Mouse (Mus musculus) intestine, embryonic 15.5 days (tissue): Measurements from ENCODE around the gene Naxe. TPM values are rescaled to one million over a fixed set of nuclear protein-coding genes. Genes with fewer than 3 reads are reported as not detected.

Experiments
- ATAC-seq: fragments of 200-750 bp; cut with Nextera tagmentation; 2 replicates; pipeline ENCODE4 v1.8.0; 2017; ENCODE audit warnings: moderate TSS enrichment, moderate library complexity
- H3K27ac ChIP-seq: fragments of 300-500 bp; sonication (generic); 2 replicates; pipeline ENCODE4 v1.5.1; 2015; ENCODE audit warnings: mild to moderate bottlenecking, inconsistent platforms
- H3K27me3 ChIP-seq: fragments of 300-500 bp; sonication (generic); replicated peaks from 2 replicates; pipeline ENCODE4 v1.6.1; 2015; ENCODE audit warnings: inconsistent platforms
- H3K36me3 ChIP-seq: fragments of 300-500 bp; sonication (generic); 2 replicates; pipeline ENCODE4 v1.6.1; 2015; ENCODE audit warnings: inconsistent platforms
- H3K4me1 ChIP-seq: fragments of 300-500 bp; sonication (generic); replicated peaks from 2 replicates; pipeline ENCODE4 v1.6.1; 2015; ENCODE audit warnings: inconsistent platforms
- H3K4me2 ChIP-seq: fragments of 300-500 bp; sonication (generic); replicated peaks from 2 replicates; pipeline ENCODE4 v1.6.1; 2015; ENCODE audit warnings: mild to moderate bottlenecking, inconsistent platforms
- H3K4me3 ChIP-seq: fragments of 300-500 bp; sonication (generic); replicated peaks from 2 replicates; pipeline ENCODE4 v1.5.1; 2015; ENCODE audit warnings: inconsistent platforms
- H3K9ac ChIP-seq: fragments of 300-500 bp; sonication (generic); 2 replicates; pipeline ENCODE4 v1.6.1; 2015; ENCODE audit warnings: inconsistent platforms
- H3K9me3 ChIP-seq: fragments of 300-500 bp; sonication (generic); 2 replicates; pipeline ENCODE4 v1.6.1; 2016; ENCODE audit warnings: inconsistent platforms
- WGBS: fragments of 180-500 bp; shearing (Covaris S2); methylation state at CpG from one replicate; pipeline ENCODE4 v1.1.7; 2015; 5-methylcytosine and 5-hydroxymethylcytosine counted together
- polyA plus RNA-seq: library from polyadenylated mRNA; unstranded; fragments of >200 nt; fragmentation: Nextera tagmentation; extraction: Ambion mirVana; gene quantifications from 2 replicates; pipeline ENCODE4 v1.2.1, GENCODE M21; 2015

The Naxe gene
- 152 and 167 TPM in 2 replicates for polyA plus RNA-seq

DNA sequence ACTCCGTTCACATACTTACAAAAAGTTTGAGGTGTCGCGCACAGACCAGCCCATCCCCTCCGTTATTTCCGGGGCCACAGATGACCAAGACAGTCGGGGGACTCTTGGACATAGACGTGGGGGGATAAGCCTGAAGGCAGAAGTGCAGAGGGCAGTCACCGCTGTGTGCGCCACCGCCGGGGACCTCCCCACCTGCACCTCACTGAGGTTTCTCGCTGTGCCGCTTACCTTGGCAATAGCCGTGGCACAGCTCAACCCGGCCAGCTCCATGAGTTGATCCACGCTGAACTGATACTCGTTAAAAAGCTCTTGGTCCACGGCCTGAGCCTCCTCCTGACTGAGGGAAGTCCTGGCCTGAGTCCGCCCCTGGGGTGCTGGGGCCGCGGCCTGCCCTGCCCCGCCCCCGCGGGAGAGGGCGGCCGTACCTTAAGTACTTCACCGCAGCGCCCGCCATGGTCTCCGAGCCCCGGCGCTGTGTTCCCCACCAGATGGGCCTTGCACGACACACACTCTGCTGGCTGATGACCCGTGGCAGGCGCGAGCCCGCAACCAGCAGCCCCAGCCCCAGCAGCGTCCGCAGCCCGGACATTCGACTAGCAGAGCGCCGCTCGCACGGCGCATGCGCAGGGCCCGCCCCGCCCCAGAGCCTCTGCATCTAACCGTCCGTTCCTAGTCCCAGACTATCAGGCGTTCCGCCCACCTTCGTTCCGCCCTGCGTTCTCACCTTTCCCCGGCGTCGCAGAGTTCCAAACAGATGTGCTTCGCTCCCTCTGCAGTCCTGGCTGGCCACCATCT lies at the start of gene Naxe:
Gene Naxe (minus strand): TSS at position 594 of the 795 bp plus-strand sequence.
- Histone ChIP-seq H3K9me3 (no peaks in the 10 kb centered on the region), H3K27ac (peak within 1 kb of the TSS; percentile 10; the same call in 1 of the 2 replicates), H3K4me2 (peak within 1 kb of the TSS; percentile 81), H3K36me3 (peaks cover 16% of the 10 kb centered on the region; the same call in 1 of the 2 replicates), H3K4me3 (peak within 1 kb of the TSS; percentile 70), H3K4me1 (peaks cover 7% of the 10 kb centered on the region), H3K27me3 (no peaks in the 10 kb centered on the region), H3K9ac (peak within 1 kb of the TSS; percentile 81)
- peak; percentile 98 for ATAC-seq
- under 1% methylated on average over 60 of the region's 60 CpGs for WGBS

GRCm38 (mm10) chr3:88106126-88106525 lies 47.8 kb upstream of the Naxe start:
- Histone ChIP-seq H3K4me3 (no peak overlapping the region), H3K27ac (no peak overlapping the region), H3K4me2 (no peak overlapping the region), H3K27me3 (no peaks in the 10 kb centered on the region), H3K36me3 (peaks cover 55% of the 10 kb centered on the region), H3K9ac (no peak overlapping the region), H3K9me3 (no peaks in the 10 kb centered on the region), H3K4me1 (no peaks in the 10 kb centered on the region)
- 87% methylated on average over 4 of the region's 4 CpGs for WGBS
- ATAC-seq = no peak

DNA sequence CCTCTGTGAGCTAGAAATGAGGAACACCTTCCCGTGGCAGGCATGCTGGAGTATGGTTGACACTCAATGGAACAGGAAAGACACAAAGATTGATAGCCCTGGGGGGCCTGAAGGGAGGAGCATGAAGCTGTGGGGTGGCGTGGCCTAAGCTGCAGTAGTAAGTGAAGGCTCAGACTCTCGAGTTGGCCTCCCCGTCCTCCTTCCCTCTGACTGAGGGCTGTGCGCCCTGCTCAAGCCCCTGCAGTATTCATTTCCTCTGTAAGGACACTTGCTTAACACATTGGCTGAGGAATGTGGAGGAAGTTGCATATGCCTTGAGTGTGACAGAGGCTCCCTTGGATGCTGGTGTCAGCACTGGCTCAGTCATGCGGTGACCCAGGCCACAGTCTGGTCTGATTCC lies 44.3 kb upstream of the Naxe start:
- 81% methylated on average over 6 of the region's 6 CpGs for WGBS
- no peaks in the 10 kb centered on the region for H3K9me3 ChIP-seq
- H3K9ac ChIP-seq = no peak overlapping the region
- H3K4me1 ChIP-seq = no peaks in the 10 kb centered on the region
- H3K4me2 ChIP-seq = no peak overlapping the region
- H3K27me3 ChIP-seq = no peaks in the 10 kb centered on the region
- H3K36me3 ChIP-seq = peaks cover 50% of the 10 kb centered on the region
- H3K27ac ChIP-seq = no peak overlapping the region
- no peak overlapping the region for H3K4me3 ChIP-seq
- ATAC-seq = no peak

DNA sequence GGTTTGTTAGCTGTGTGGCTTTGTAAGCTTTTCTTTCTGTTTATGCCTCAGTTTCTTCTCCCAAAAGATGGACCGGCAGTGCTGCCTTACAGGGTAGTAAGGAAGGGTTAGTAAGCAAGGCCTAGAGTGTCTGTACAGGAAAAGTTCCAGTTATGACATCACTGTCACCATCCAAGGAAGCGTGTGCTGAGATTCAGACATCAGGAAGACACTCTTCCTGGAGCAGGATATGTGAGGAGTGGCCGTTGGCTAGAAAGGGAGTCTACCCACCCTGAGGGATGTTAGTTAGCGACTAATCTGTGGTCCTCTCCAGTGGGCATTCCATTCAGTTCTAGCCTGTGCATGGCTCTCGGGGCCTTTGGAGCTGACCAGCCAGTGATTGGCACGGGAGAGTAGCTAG lies 43.9 kb upstream of the Naxe start:
- Histone ChIP-seq H3K4me3 (no peak overlapping the region), H3K36me3 (peaks cover 46% of the 10 kb centered on the region), H3K4me2 (no peak overlapping the region), H3K27ac (no peak overlapping the region), H3K9ac (no peak overlapping the region), H3K27me3 (no peaks in the 10 kb centered on the region), H3K4me1 (no peaks in the 10 kb centered on the region), H3K9me3 (no peaks in the 10 kb centered on the region)
- 90% methylated on average over 6 of the region's 6 CpGs for WGBS
- ATAC-seq = no peak

DNA sequence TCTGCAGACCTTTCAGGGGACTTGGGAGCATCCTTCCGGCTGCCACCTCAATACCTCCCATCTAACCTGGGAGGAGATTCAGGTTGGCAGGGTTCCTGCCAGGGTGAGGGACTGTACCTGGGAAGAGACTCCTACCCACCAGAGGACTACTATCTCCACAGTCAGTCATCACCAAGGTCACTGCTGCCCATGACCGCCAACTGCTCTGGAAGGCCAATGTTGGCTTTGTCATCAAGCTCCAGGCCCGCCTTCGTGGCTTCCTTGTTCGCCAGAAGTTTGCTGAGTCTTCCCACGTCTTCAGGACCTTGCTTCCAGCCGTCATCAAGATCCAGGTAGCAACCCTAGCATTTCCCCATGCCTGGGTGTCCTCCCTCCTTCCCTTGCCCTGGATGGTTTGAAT lies 43.4 kb upstream of the Naxe start:
- no peak overlapping the region for H3K9ac ChIP-seq
- peaks cover 46% of the 10 kb centered on the region for H3K36me3 ChIP-seq
- H3K27me3 ChIP-seq = no peaks in the 10 kb centered on the region
- H3K9me3 ChIP-seq = no peaks in the 10 kb centered on the region
- no peak overlapping the region for H3K4me3 ChIP-seq
- 88% methylated on average over 7 of the region's 7 CpGs for WGBS
- H3K4me2 ChIP-seq = no peak overlapping the region
- ATAC-seq = no peak
- no peak overlapping the region for H3K27ac ChIP-seq
- H3K4me1 ChIP-seq = no peaks in the 10 kb centered on the region

GRCm38 (mm10) chr3:88100251-88100650 lies 42.0 kb upstream of the Naxe start:
- H3K4me3 ChIP-seq = no peak overlapping the region
- no peak overlapping the region for H3K4me2 ChIP-seq
- 78% methylated on average over 3 of the region's 3 CpGs for WGBS
- H3K4me1 ChIP-seq = no peaks in the 10 kb centered on the region
- no peaks in the 10 kb centered on the region for H3K9me3 ChIP-seq
- no peaks in the 10 kb centered on the region for H3K27me3 ChIP-seq
- H3K27ac ChIP-seq = no peak overlapping the region
- no peak overlapping the region for H3K9ac ChIP-seq
- ATAC-seq = no peak
- peaks cover 44% of the 10 kb centered on the region for H3K36me3 ChIP-seq

GRCm38 (mm10) chr3:88097666-88098065 lies 39.4 kb upstream of the Naxe start:
- Histone ChIP-seq H3K4me3 (no peak overlapping the region), H3K4me2 (no peak overlapping the region), H3K9me3 (no peaks in the 10 kb centered on the region), H3K27me3 (no peaks in the 10 kb centered on the region), H3K9ac (no peak overlapping the region), H3K4me1 (no peaks in the 10 kb centered on the region), H3K27ac (no peak overlapping the region), H3K36me3 (peaks cover 37% of the 10 kb centered on the region)
- 86% methylated on average over 6 of the region's 6 CpGs for WGBS
- no peak for ATAC-seq

GRCm38 (mm10) chr3:88094126-88094525 lies 35.8 kb upstream of the Naxe start:
- Histone ChIP-seq H3K4me3 (no peak overlapping the region), H3K4me2 (no peak overlapping the region), H3K27ac (no peak overlapping the region), H3K4me1 (no peaks in the 10 kb centered on the region), H3K27me3 (no peaks in the 10 kb centered on the region), H3K36me3 (peaks cover 44% of the 10 kb centered on the region), H3K9ac (no peak overlapping the region), H3K9me3 (no peaks in the 10 kb centered on the region)
- no peak for ATAC-seq
- 89% methylated on average over 5 of the region's 5 CpGs for WGBS

DNA sequence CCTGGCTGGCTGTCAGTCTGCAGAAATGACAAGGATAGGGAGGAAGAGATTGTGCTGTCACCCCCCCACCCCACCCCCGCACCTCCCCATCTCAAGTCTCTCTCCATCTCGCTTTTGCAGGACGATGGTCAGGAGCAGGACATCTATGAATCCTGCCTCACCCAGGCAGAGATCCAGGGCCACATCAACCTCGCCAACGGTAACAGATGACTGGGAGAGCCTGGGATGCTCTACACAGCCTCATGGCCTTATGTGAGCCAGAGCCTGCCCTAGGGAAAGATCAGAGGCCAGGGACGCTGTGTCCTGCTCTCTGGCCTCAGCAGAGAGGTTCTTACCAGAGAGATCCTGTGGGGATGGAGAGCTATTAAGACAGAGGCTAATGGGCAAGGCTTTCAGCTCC lies 32.3 kb upstream of the Naxe start:
- Histone ChIP-seq H3K4me2 (no peak overlapping the region), H3K36me3 (peaks cover 54% of the 10 kb centered on the region), H3K4me3 (no peak overlapping the region), H3K9me3 (no peaks in the 10 kb centered on the region), H3K27ac (no peak overlapping the region), H3K9ac (no peak overlapping the region), H3K27me3 (no peaks in the 10 kb centered on the region), H3K4me1 (no peaks in the 10 kb centered on the region)
- no peak for ATAC-seq
- WGBS = 93% methylated on average over 6 of the region's 6 CpGs

GRCm38 (mm10) chr3:88090106-88090505 lies 31.8 kb upstream of the Naxe start:
- no peaks in the 10 kb centered on the region for H3K4me1 ChIP-seq
- ATAC-seq = no peak
- no peaks in the 10 kb centered on the region for H3K9me3 ChIP-seq
- WGBS = 94% methylated on average over 7 of the region's 7 CpGs
- no peaks in the 10 kb centered on the region for H3K27me3 ChIP-seq
- H3K27ac ChIP-seq = no peak overlapping the region
- no peak overlapping the region for H3K4me3 ChIP-seq
- H3K4me2 ChIP-seq = no peak overlapping the region
- H3K36me3 ChIP-seq = peaks cover 54% of the 10 kb centered on the region
- no peak overlapping the region for H3K9ac ChIP-seq

DNA sequence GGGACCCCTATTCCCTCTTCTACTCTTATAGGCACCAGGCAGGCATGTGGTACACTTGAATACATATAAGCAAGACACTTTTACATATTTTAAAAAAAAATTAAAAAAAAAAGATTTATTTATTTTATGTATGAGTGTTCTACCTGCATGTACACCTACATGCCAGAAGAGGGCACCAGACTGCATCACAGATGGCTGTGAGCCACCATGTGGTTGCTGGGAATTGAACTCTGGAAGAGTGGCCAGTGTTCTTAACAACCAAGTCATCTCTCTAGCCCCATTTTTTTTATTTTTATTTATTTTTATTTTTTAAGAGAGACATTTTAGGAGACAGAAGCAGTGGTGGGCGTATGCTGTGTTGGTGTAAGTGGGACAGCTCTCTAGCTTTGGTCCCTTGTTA lies 29.4 kb upstream of the Naxe start:
- Histone ChIP-seq H3K4me2 (no peak overlapping the region), H3K27ac (no peak overlapping the region), H3K9me3 (no peaks in the 10 kb centered on the region), H3K4me3 (no peak overlapping the region), H3K4me1 (peaks cover 6% of the 10 kb centered on the region), H3K36me3 (peaks cover 42% of the 10 kb centered on the region), H3K9ac (no peak overlapping the region), H3K27me3 (no peaks in the 10 kb centered on the region)
- ATAC-seq = no peak
- WGBS = 83% methylated on average over 1 of the region's 1 CpGs

DNA sequence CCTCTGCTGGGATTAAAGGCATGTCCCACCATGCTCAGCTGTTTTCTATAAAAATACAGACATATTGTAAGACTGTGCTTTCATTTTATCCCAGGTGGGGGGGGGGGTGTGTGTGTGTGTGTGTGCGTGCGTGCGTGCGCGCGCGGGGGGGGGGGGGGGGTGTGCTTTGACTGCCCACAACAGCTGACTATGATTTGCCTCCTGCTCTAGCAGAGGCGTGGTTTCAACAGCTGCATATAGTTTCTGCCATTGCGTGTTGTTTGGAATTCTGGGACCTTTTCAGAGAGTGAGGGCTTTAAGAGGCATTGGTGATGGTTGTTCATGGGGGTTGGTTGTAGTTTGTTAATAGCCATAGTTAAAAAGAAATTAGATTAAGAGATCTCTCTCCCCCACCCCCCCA lies 27.2 kb upstream of the Naxe start:
- Histone ChIP-seq H3K9ac (no peak overlapping the region), H3K36me3 (peaks cover 26% of the 10 kb centered on the region; the same call in 1 of the 2 replicates), H3K27ac (no peak overlapping the region), H3K4me1 (peaks cover 10% of the 10 kb centered on the region), H3K9me3 (no peaks in the 10 kb centered on the region), H3K4me2 (no peak overlapping the region), H3K4me3 (no peak overlapping the region), H3K27me3 (no peaks in the 10 kb centered on the region)
- ATAC-seq = no peak
- WGBS = 96% methylated on average over 9 of the region's 9 CpGs

DNA sequence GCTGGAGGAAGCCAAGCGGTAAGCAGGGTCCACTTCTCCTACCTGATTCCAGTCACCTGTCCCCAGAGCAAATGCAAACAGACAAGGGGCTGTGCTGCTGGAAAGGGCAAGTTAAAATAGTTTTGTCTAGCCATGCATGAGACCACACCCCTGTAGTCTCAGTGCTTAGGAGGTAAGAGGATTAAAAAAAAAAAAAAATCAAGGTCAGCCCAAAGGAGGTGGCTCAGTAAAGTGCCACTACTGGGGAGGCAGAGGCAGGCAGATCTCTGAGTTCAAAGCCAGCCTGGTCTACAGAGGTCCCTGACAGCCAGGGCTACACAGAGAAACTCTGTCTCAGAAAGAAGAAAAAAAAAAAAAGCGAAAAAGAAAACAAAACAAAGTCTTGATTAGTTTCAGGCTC lies 25.7 kb upstream of the Naxe start:
- Histone ChIP-seq H3K9ac (no peak overlapping the region), H3K27ac (no peak overlapping the region), H3K9me3 (no peaks in the 10 kb centered on the region), H3K4me1 (peaks cover 10% of the 10 kb centered on the region), H3K4me3 (no peak overlapping the region), H3K27me3 (no peaks in the 10 kb centered on the region), H3K36me3 (peaks cover 12% of the 10 kb centered on the region; the same call in 1 of the 2 replicates), H3K4me2 (no peak overlapping the region)
- ATAC-seq = no peak
- WGBS = 97% methylated on average over 2 of the region's 2 CpGs
